Mouse (Mus musculus) ES-Bruce4 (cell line): Measurements from ENCODE around the gene Cdk5r1.

Experiments used
- CTCF ChIP-seq: IDR thresholded peaks from one replicate; pipeline ENCODE4 v1.8.1; 2011; ENCODE audit warnings: low read depth, low read length
- EP300 ChIP-seq: IDR thresholded peaks from 2 replicates; pipeline ENCODE4 v1.6.1; 2011; ENCODE audit warnings: low read depth, low read length; ENCODE audit not compliant: insufficient read depth
- POLR2A ChIP-seq: IDR thresholded peaks from one replicate; pipeline ENCODE4 v1.8.1; 2011; ENCODE audit warnings: low read length; ENCODE audit not compliant: insufficient read depth

DNA sequence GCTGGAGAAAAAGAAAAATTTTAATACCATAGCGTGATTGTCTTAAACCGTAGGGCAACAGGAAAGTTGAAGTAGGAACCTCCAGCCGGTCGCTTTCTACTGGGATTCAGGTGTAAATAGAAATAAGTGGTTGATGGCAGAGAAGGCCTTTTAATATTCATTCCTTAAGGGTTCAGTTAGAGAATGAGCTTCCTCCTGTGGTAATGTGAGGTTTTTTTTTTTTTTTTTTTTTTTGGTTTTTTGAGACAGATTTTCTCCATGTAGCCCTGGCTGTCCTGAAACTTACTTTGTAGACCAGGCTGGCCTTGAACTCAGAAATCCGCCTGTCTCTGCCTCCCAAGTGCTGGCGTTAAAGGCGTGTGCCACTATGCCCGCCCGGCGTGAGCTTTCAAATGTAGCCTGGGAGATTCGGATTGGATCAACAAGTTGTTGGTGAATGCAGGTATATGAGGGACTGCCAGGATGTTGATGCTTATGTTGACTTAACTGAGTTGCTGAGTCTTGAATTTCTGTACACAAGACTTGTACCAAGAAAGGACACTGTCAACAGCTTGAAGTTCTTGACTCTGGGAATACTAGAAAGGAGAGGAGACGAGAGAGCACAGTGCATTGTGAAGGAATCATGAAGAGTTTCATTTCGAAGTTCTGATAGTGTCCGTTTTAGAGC, 47.2 kb upstream of the Cdk5r1 start:
- TF ChIP-seq CTCF (no peak), POLR2A (no peak), EP300 (no peak)
